Mouse (Mus musculus) embryo, embryonic 10.5 days (tissue): ENCODE measurements around the gene Kiss1r.

Source experiments
- DNase-seq: peaks from one replicate; pipeline ENCODE4 v3.0.0-alpha.2; 2015; ENCODE audit warnings: low spot score

Kiss1r gene

DNA sequence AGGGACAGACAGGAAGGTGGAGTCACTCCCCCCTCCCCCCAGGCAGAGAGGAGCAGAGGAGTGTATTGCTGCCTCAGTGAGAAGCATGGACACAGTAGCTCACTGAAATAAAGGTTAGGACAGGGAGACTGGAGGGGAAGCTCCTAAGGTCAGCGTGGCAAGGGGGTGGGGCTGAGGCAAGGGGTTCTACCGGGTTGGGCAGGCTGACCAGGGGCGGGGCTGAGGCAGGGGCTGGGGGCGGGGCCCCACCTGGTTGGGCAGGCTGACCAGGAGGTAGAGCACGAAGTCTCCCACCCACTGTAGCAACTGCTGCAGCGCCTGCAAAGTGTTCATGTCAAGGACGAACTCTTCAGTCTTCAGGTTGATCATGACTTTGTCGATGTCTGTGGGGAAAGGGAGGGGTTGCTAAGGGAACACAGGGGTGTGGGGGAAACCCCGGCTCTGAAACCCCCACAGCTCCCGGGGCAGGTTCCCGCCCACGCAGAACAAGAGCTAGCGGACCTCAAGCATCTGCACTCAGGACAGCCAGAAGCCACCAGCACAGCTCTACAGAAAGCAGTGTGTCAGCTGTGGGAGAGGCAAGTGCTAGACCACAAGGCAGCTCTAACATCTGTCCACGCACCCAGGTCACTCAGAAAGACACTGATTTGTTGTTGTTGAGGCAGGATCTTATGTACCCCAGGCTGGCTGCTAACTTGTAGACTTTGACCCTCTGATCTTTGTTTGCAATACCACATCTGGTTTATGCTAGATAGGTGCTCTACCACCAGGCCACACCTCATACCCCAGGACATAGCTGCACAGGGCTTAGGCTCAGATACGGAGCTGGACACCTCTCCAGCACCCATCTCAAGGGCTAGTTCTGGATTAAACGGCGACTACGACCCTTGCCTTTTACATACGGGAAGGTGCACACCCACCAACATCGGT, 19.2 kb upstream of the Kiss1r start:
- peak; percentile 45 for DNase-seq

DNA sequence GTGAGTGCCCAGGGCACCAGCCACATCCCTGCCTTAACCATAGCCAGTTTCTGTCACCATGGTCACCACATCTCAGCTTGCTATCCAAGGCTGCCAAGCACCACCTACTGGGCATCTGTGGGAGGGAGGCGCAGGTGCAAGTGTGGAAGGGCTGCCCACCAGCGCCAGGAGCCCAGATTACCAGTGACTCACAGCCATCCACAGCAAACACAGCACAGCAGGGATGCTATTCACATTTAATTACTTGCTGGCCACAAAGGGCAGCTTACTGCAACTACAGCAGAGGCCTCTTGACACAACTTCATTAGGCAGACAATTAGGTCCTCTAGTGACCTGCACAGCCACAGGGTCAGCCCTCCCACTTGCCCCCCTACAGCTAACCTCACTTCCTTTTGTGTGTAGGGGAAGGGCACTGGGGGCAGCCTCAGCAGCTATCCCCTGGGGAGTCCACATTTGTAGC, 15.8 kb upstream of the Kiss1r start:
- no peak for DNase-seq

DNA sequence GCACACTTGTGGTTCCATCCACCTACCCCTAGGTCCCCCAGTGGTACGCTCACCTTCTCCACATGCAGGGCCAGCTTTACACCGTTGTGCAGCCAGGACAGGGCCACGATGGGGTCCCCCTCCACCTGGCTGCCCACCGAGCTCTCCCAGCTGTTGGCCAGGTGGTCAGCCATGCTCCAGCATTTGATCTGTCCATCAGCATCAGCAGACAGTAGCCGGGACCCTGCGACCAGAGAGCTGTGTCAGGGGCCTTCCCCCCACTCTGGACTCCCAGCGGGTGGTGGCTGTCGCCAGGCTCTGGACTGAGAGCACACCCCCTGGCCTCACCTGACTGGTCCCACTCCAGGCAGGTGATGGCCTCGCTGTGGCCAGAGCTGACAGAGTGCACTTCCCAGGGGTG, 10.1 kb upstream of the Kiss1r start:
- DNase-seq = no peak

DNA sequence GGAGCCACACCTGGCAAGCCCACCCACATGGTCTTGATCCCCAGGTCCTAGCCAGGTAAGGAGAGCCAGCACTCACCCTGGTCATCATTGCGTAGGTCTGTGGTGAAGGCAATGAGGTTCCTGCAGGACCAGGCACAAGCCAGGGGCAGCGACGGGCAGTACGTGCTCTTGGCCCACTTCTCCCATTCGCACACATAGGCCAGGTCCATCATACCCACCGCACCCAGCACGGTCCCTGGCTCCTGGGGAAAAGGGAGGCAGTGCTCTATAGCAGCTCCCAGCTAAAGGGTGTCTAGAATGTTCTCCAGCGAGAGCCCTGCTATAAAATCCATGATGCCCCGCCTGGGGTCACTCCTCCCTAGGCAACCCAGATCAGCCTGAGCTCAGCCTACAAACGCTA, 9.4 kb upstream of the Kiss1r start:
- no peak for DNase-seq

DNA sequence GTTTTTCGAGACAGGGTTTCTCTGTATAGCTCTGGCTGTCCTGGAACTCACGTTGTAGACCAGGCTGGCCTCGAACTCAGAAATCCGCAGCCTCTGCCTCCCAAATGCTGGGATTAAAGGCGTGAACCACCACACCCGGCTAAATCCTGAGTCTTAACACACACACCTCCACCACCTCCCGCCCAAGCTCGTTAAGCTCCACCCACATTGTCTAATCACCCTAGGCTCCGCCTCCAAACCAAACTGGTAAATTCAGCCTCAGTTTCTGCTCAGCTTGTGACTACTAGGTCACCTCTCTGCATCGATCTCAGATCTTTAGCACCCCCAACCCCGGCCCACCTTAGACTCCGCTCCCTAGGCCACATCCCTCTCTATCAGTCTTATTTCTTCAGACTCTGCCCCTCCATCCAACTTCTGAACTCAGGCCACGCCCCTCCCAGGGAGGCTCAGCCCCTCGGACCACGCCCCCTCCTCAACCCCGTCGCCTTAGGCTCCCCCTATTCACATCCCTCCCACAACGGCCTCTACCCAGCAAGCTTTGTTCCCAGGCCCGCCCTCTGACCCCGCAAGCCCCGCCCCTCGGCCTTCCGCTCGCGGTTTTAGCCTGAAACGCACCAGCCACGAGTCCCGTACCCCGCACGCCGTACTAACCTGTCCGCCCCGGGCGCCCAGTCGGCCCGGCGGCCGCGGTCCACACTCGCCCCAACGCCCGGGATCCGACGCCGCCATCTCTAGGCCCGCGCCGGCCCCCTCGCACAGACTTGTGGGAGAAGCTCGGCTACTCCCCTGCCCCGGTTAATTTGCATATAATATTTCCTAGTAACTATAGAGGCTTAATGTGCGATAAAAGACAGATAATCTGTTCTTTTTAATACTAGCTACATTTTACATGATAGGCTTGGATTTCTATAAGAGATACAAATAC, 8.3 kb upstream of the Kiss1r start, which contains the start of gene Med16:
Med16 (minus strand) TSS at position 757 of the 925 bp plus-strand sequence.
- peak; percentile 98 for DNase-seq

DNA sequence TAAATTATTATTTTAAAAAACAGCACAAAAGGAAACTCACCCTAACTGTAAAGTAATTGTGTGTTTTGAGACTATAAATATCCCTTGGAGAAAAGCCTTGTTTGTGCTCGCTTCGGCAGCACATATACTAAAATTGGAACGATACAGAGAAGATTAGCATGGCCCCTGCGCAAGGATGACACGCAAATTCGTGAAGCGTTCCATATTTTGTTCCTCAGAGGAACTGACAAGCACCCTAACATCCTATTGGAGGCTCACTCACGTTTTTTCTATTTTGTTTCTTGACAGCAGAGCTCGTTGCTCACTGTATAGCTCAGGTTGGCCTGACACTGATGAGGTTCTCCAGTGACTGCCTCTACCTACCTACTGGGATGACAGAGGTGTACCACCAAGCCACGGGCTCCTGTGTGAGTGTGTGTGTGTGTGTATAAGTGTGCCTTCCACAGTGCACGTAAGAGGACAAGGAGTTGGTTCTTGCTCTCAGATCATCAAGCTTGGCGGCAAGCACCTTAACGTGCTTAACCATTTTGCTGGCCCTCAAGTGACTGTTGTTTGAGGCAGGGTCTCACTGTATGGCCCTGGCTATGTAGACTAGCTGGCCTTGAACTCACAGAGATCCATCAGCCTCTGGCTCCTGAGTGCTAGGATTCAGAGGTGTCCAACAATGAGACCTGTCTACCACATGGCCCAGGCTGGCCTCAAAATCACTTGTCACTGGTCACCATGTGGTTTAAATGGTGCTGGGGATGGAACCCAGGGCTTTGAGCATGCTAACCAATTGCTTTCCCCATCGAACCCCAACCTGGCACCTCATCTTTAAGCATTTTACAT, 7.5 kb upstream of the Kiss1r start:
- DNase-seq = no peak

GRCm38 (mm10) chr10:79910556-79910955, 6.2 kb upstream of the Kiss1r start, which contains the start of gene Gm26602:
Gene Gm26602 (plus strand): TSS chr10:79910856.
- DNase-seq = no peak

DNA sequence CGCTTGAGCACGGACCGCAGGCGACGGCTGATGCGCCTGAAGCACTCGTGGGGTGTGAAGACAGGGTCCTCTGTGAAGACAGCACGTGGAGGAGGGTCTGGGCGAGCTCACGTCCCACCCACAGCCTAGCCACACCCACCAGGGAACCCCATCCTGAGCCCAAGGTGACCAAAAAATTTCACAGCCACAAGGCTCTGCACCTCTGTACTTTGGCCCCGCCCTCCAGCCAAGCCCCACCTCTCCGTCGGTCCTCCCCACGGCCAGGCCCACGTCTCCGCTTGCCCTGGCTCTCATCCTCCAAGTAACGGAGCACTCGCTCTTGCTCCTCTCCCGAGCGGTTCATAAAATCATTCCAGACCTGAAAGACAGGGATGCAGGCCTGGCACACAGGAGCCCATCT, 4.4 kb upstream of the Kiss1r start:
- DNase-seq = no peak

- DNase-seq = no peak
Observed at GRCm38 (mm10) chr10:79914131-79914947, 2.4 kb upstream of the Kiss1r start.

DNA sequence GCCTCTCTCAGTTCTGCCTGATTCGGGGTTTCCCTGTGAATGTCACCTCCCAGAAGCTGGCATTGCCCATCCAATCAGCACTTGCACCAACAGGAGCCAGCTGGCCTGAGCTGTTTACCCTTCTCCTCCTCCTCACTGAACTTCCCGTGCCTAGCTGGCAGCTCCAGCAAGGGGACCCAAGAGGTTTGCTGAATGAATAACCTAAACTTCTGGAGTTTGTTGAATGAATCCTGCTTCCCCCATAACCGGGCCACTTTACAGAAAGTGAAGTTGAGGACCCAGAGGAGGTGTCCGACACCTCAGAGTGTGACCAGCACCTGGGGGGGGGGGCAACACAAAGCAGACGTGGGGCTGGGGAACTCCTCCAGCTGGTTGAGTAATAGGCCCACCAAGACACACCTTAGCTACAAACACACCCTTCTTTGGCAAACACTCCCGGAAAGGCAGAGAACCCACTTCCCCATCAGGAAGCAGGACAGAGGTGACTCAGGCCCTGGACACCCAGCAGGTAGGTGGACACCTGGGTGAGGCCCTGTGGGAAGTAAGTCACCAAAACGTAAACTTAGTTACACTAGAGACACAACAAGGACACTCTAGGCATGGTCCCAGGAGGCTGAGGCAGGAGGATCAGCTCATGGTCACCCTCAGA, 1.7 kb upstream of the Kiss1r start:
- no peak for DNase-seq

- DNase-seq = no peak
Observed at GRCm38 (mm10) chr10:79916081-79916480, 690 bp upstream of the Kiss1r start.

DNA sequence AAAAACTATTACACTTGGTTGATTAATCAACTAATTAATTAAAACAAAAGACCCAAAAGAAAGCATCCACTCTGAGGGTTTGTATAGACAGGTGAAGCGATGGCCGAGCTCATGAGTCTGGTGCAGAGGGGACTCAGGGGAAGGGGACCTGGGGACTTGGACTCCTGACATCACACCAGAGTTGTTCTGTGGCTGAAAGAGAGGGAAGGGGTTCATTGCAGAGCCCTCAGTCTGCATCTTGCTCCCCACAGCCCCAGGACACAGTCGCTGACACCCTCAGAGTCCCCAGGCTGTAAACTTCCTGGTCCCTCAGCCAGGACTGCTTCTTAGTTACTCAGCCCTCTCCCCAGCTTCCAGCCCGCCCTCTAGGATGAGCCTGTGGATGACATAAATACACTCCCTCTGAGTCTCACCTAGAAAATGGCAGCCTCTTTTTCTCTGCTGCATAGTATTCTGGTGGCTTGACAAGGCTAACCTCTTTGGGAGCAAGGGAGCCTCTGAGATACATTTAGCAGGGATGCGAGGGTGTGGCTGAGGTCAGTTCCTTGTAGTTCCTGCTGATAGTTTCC, 845 bp downstream of the Kiss1r start:
- DNase-seq = no peak

GRCm38 (mm10) chr10:79918231-79919078, 1.7 kb downstream of the Kiss1r start:
- no peak for DNase-seq

- DNase-seq = no peak
Observed at GRCm38 (mm10) chr10:79919251-79919849, 2.6 kb downstream of the Kiss1r start.

- no peak for DNase-seq
Observed at GRCm38 (mm10) chr10:79920056-79920890, 3.5 kb downstream of the Kiss1r start.

DNA sequence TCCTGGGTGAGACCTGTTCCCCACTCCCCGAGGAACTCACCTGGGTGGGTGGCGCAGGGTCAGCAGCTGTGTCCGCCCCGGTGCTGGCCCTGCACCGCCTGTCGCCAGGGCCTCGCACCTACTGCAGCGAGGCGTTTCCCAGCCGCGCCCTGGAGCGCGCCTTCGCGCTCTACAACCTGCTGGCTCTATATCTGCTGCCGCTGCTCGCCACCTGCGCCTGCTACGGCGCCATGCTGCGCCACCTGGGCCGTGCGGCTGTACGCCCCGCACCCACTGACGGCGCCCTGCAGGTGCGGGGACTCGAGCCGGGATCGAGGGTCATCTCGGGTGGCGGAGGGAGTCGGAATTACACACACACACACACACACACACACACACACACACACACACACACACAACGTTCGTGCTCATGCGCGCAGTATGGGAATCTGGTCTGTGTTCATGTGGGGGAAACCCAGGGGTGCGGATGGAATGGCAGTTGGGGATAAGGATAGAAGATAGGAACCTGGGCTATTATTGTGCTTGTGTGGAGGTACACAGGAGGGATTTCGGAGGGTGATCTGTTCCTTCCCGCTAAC, 4.3 kb downstream of the Kiss1r start, which contains the start of gene R3hdm4:
R3hdm4 (minus strand) TSS at position 251 of the 578 bp plus-strand sequence.
- no peak for DNase-seq

- no peak for DNase-seq
Observed at GRCm38 (mm10) chr10:79921572-79921971, 4.8 kb downstream of the Kiss1r start.
